Mouse (Mus musculus): ENCODE measurements around the gene Pard3. TPM values are rescaled to one million over a fixed set of nuclear protein-coding genes. Genes with fewer than 3 reads are reported as not detected.
A peak's percentile ranks its signal among the peaks of the same experiment; 100 is the strongest.

Pard3 gene
- total RNA-seq, 2 experiments from 2014 or later: 24.0 to 30.0 TPM

- no peak for DNase-seq
These were observed 118.4 kb downstream of the Pard3 start for GRCm38 (mm10) chr8:127182065-127182464.

DNA sequence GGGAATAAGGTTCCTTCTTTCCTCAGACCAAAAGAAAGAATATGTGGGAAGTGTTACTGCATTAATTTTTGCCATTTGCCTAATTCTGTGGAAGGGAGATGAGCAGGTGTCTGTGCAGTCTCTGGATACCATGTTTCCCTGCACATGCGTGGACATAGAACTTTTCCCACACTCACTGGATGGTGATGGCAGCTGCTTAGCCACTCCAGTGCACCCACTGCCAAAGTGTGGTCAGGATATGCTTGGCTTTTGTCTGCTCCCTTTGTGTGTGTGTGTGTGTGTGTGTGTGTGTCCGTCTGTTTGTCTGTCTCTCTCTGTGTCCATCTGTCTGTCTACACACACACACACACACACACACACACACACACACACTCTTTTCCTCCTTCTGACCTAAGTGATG lies 119.8 kb downstream of the Pard3 start:
- DNase-seq: no peak

GRCm38 (mm10) chr8:127184025-127184424 lies 120.3 kb downstream of the Pard3 start:
- DNase-seq: no peak

GRCm38 (mm10) chr8:127185897-127186296 lies 122.2 kb downstream of the Pard3 start:
- no peak for DNase-seq

- DNase-seq: no peak
These were observed 125.0 kb downstream of the Pard3 start for GRCm38 (mm10) chr8:127188671-127189070.

- DNase-seq: peak; percentile 16
These were observed 126.7 kb downstream of the Pard3 start for GRCm38 (mm10) chr8:127190350-127190749.

- no peak for DNase-seq
These were observed 127.7 kb downstream of the Pard3 start for GRCm38 (mm10) chr8:127191387-127191786.

DNA sequence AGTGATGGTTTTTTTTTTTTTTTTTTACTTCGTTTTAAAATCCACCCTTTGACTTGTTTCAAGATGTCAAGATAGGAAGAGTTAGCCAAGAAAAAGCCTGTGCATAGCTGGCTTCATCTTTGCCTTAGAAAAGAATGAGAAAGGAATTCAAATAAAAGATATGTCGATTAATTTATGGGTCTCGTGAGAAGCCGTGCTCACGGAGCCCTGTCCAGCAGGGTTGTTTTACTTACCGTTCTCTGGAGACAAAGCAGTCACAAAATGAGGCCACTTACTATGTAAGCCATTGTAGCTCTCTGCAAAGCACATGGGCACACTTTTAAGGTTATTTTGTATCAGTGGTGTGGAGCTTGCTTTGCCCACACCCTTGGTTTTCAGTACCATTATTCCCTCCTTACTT lies 128.1 kb downstream of the Pard3 start:
- DNase-seq: no peak

GRCm38 (mm10) chr8:127192331-127192730 lies 128.6 kb downstream of the Pard3 start:
- no peak for DNase-seq

DNA sequence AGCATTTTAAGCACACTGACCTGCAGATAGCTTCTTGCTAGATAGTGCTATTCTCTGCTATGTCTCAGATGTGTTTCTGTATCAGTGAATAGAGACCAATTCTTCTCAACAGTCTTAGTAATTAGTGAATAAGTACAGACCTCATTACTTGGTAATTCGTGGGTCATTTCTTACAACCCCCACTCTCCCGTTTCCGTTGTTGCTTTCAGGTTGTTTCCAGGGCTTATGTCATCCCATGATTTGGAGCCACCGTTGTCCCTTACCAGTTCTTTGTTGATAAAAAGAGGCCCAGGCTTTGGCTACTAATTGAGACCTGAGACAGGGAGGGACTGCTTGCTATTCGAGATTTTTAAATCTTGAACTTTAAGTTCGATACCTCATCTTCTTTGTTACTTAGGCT lies 129.7 kb downstream of the Pard3 start:
- no peak for DNase-seq

DNA sequence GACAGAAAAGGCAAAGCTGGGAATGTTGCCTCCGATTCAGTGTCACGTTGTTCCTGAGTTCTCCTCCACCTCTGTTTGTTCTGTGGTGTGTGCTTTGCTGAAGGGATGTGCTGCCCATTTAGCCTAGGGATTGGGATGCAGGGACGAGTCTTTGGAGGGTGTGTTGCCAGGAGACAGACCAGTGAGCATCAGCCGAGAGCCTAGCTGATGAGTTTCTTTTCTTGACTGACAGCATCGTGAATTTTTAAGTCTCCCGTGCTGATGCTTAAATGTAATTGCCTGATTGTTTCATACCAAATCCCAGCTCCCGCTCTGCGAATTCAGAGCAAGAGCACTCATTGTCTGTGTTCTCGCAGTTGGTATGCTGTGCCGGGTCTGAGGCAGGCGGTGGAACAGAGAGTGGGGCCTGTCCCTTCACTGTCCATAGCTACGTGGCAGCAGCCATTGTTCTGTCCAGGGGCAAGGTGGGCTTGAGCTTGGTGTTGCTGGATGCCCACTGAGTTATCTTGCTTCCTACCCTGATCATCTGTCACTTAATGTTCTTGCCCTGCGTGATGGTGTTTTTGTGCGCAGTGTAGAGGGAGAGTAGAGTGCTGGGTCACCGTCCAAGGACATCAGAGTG lies 131.2 kb downstream of the Pard3 start:
- no peak for DNase-seq

GRCm38 (mm10) chr8:127196505-127197265 lies 133.0 kb downstream of the Pard3 start:
- DNase-seq: no peak

GRCm38 (mm10) chr8:127207455-127207854 lies 143.8 kb downstream of the Pard3 start:
- DNase-seq: no peak

GRCm38 (mm10) chr8:127210621-127211020 lies 146.9 kb downstream of the Pard3 start:
- DNase-seq: no peak

GRCm38 (mm10) chr8:127214338-127214737 lies 150.6 kb downstream of the Pard3 start:
- DNase-seq: peak; percentile 17

GRCm38 (mm10) chr8:127214748-127215433 lies 151.2 kb downstream of the Pard3 start:
- DNase-seq: no peak

DNA sequence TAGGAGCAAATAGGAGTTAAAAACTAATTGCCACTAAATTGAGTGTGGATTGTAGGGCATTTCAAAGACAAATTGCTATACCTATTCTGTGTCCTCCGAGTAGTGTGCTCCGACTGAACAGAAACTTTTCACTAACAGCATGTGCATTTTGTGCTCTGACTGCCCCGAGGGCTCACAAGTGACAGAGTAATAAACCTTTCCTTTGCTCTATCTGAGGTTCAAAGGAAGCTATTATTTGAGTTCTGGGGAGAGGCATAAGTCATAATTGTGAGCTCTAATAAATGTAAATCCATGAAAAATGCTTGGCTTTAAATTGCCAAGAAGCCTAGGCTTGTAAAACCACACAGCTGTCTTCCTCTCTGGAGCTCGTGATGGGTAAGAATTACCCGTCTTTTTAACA lies 156.5 kb downstream of the Pard3 start:
- DNase-seq: no peak

- no peak for DNase-seq
These were observed 156.9 kb downstream of the Pard3 start for GRCm38 (mm10) chr8:127220615-127221014.

DNA sequence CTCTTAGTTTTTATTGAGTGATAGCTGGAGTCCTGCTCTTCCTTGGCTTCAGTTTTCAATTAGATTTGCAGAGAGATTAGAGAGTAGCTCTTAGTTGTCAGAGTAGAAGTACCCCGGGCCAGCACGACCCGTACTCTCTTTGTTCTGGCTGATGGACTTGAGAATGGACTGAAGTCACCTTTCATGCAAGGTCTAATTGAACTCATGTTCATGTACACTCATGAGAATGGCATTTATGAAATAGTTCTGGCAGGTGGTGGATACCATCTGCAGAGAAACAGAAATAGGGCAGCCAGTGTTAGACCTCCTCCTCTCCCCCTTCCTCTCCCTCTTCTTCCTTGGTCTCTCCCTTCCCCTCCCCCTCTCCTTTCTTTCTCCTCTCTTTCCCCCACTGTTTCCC lies 158.7 kb downstream of the Pard3 start:
- DNase-seq: no peak

- DNase-seq: no peak
These were observed 163.3 kb downstream of the Pard3 start for GRCm38 (mm10) chr8:127226996-127227395.

DNA sequence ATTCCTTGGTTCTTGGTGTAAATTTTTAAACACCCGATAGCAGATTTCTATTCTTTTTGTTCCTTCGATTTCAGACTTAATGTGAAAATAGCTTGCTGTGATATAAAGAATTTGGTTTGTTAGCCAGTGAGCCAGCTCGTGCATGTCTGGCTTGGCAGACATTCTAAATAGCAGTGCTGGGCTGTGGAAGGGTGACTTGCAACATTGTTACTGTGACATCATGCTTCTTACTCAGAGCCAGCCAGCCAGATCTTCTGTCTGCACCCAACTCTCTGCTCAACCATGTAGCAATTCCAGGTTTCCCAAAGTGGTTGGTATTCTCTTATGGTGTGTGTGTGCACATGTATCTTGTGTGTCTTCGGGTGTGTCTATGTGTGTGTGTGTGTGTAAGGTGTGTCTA lies 163.7 kb downstream of the Pard3 start:
- DNase-seq: peak; percentile 23

- no peak for DNase-seq
These were observed 165.9 kb downstream of the Pard3 start for GRCm38 (mm10) chr8:127229325-127230232.

Measured in gastrocnemius, postnatal 25 days (tissue).